Mouse (Mus musculus) heart, adult 2 months (tissue): ENCODE measurements around the gene Rnase1. TPM values are rescaled to one million over a fixed set of nuclear protein-coding genes. Genes with fewer than 3 reads are reported as not detected.

ENCODE experiments used
- DNase-seq, 2 experiments: peaks; one replicate each; pipeline ENCODE4 v3.0.0; 2021
- H3K27ac ChIP-seq: fragments of 200-600 bp; 2 replicates; pipeline ENCODE4 v1.8.1; 2022
- H3K27me3 ChIP-seq: fragments of 200-500 bp; 2 replicates; pipeline ENCODE4 v1.6.1; 2012; ENCODE audit warnings: mild to moderate bottlenecking, low read length, inconsistent platforms, mixed read lengths; ENCODE audit not compliant: control insufficient read depth, insufficient read depth
- H3K36me3 ChIP-seq: fragments of 200-500 bp; 2 replicates; pipeline ENCODE4 v1.6.1; 2012; ENCODE audit warnings: low read length, inconsistent platforms; ENCODE audit not compliant: control insufficient read depth, insufficient read depth
- H3K4me1 ChIP-seq: fragments of 200-500 bp; 2 replicates; pipeline ENCODE4 v1.6.1; 2011; ENCODE audit warnings: low read length; ENCODE audit not compliant: control insufficient read depth, insufficient read depth
- H3K4me3 ChIP-seq: fragments of 200-600 bp; 2 replicates; pipeline ENCODE4 v1.8.1; 2022
- H3K79me2 ChIP-seq: fragments of 200-500 bp; replicated peaks from 2 replicates; pipeline ENCODE4 v1.6.1; 2012; ENCODE audit warnings: mild to moderate bottlenecking, inconsistent platforms, low read length, moderate library complexity, mixed read lengths; ENCODE audit not compliant: control insufficient read depth, insufficient read depth
- H3K9ac ChIP-seq: fragments of 200-500 bp; 2 replicates; pipeline ENCODE4 v1.6.1; 2012; ENCODE audit warnings: low read depth, mild to moderate bottlenecking, control low read depth, inconsistent platforms, low read length, mixed read lengths
- CTCF ChIP-seq: fragments of 200-600 bp; IDR thresholded peaks from 2 replicates; pipeline ENCODE4 v1.8.1; 2022; ENCODE audit warnings: antibody characterized with exemption, mild to moderate bottlenecking, moderate library complexity
- EP300 ChIP-seq: fragments of 200-500 bp; IDR thresholded peaks from 2 replicates; pipeline ENCODE4 v1.6.1; 2011; ENCODE audit warnings: low read depth, low read length, control low read depth; ENCODE audit not compliant: insufficient read depth
- POLR2A ChIP-seq: fragments of 200-500 bp; IDR thresholded peaks from 2 replicates; pipeline ENCODE4 v1.6.1; 2011; ENCODE audit warnings: mild to moderate bottlenecking, low read depth, low read length, control low read depth; ENCODE audit not compliant: insufficient read depth
- WGBS: fragments of 180-500 bp; shearing (Covaris S2); methylation state at CpG from one replicate; pipeline ENCODE4 v1.1.7; 2018; 5-methylcytosine and 5-hydroxymethylcytosine counted together
- intact Hi-C: fragments of 180-260 bp; cut with DNase I; formaldehyde crosslinking; loops from one replicate; pipeline ENCODE4 v1.15.1; 2025
- polyA plus RNA-seq: library from polyadenylated mRNA; depleted of rRNA; stranded (reverse); fragments of >200 nt; gene quantifications from 2 replicates; pipeline ENCODE4 v1.2.3, GENCODE M21; 2012
- total RNA-seq, 2 experiments: library from RNA; stranded (reverse); gene quantifications; 2 replicates each; pipeline ENCODE4 v1.2.3; 2021

Rnase1 gene
- total and polyA plus RNA-seq, 3 experiments: 0.42 to 0.84 (median 0.76) TPM

GRCm38 (mm10) chr14:51145521-51145920 lies 1.1 kb downstream of the Rnase1 start:
- DNase-seq: no peak
- Histone ChIP-seq H3K4me3 (no peak overlapping the region), H3K27me3 (no peaks in the 10 kb centered on the region), H3K9ac (no peak overlapping the region), H3K79me2 (no peaks in the 10 kb centered on the region), H3K4me1 (peaks cover 1% of the 10 kb centered on the region; the same call in 1 of the 2 replicates), H3K27ac (no peak overlapping the region), H3K36me3 (peaks cover under 1% of the 10 kb centered on the region; the same call in 1 of the 2 replicates)
- 59% methylated on average over 6 of the region's 6 CpGs for WGBS
- TF ChIP-seq POLR2A (no peak), CTCF (no peak), EP300 (no peak)
- intact Hi-C loops: no loop called here

- 98% methylated on average over 4 of the region's 4 CpGs for WGBS
- intact Hi-C loops: no loop called here
- no peak overlapping the region; the same call in 1 of the 2 replicates for H3K27ac ChIP-seq
These were observed 2.1 kb downstream of the Rnase1 start for GRCm38 (mm10) chr14:51144451-51144850.

GRCm38 (mm10) chr14:51143937-51144336 lies 2.6 kb downstream of the Rnase1 start:
- WGBS: 43% methylated on average over 2 of the region's 2 CpGs
- Histone ChIP-seq H3K79me2 (no peaks in the 10 kb centered on the region), H3K27me3 (no peaks in the 10 kb centered on the region), H3K4me3 (no peak overlapping the region), H3K9ac (no peak overlapping the region), H3K27ac (peak overlapping the region; percentile 74), H3K4me1 (peaks cover 1% of the 10 kb centered on the region; the same call in 1 of the 2 replicates), H3K36me3 (peaks cover 4% of the 10 kb centered on the region)
- no peak for DNase-seq
- intact Hi-C loops: no loop called here
- TF ChIP-seq CTCF: no peak
- no peak for TF ChIP-seq POLR2A
- no peak for TF ChIP-seq EP300

More at GRCm38 (mm10) chr14:51144451-51144850, 2.1 kb downstream of the Rnase1 start:
- no peak for DNase-seq
- Histone ChIP-seq H3K9ac (no peak overlapping the region), H3K36me3 (peaks cover 4% of the 10 kb centered on the region), H3K27me3 (no peaks in the 10 kb centered on the region), H3K79me2 (no peaks in the 10 kb centered on the region), H3K4me3 (no peak overlapping the region), H3K4me1 (peaks cover 1% of the 10 kb centered on the region; the same call in 1 of the 2 replicates)
- TF ChIP-seq POLR2A: no peak
- TF ChIP-seq EP300: no peak
- no peak for TF ChIP-seq CTCF

GRCm38 (mm10) chr14:51143287-51143686 lies 3.3 kb downstream of the Rnase1 start:
- DNase-seq: peak in 1 of 2 experiments; percentile 25
- WGBS: 23% methylated on average over 4 of the region's 4 CpGs
- H3K27ac ChIP-seq: peak overlapping the region; percentile 74
- H3K4me1 ChIP-seq: peaks cover 1% of the 10 kb centered on the region; the same call in 1 of the 2 replicates
- no peak overlapping the region for H3K4me3 ChIP-seq
- H3K79me2 ChIP-seq: no peaks in the 10 kb centered on the region
- no peak overlapping the region for H3K9ac ChIP-seq
- H3K36me3 ChIP-seq: peaks cover 4% of the 10 kb centered on the region
- intact Hi-C loops: no loop called here
- H3K27me3 ChIP-seq: no peaks in the 10 kb centered on the region
- TF ChIP-seq EP300: no peak
- TF ChIP-seq CTCF: no peak
- no peak for TF ChIP-seq POLR2A

GRCm38 (mm10) chr14:51142568-51142967 lies 4.0 kb downstream of the Rnase1 start:
- intact Hi-C loops: no loop called here
- no peak for DNase-seq
- no peak for TF ChIP-seq POLR2A
- no peak for TF ChIP-seq EP300
- TF ChIP-seq CTCF: no peak

GRCm38 (mm10) chr14:51142119-51142518 lies 4.5 kb downstream of the Rnase1 start:
- Histone ChIP-seq H3K36me3 (peaks cover 4% of the 10 kb centered on the region), H3K27ac (no peak overlapping the region), H3K27me3 (no peaks in the 10 kb centered on the region), H3K9ac (no peak overlapping the region), H3K4me1 (peaks cover 1% of the 10 kb centered on the region; the same call in 1 of the 2 replicates), H3K4me3 (no peak overlapping the region), H3K79me2 (no peaks in the 10 kb centered on the region)
- WGBS: 89% methylated on average over 4 of the region's 4 CpGs
- no peak for DNase-seq
- TF ChIP-seq EP300: no peak
- no peak for TF ChIP-seq CTCF
- no peak for TF ChIP-seq POLR2A
- intact Hi-C loops: no loop called here

More at GRCm38 (mm10) chr14:51142568-51142967, 4.0 kb downstream of the Rnase1 start:
- peak overlapping the region; percentile 74 for H3K27ac ChIP-seq
- 67% methylated on average over 3 of the region's 3 CpGs for WGBS
- H3K4me1 ChIP-seq: peaks cover 1% of the 10 kb centered on the region; the same call in 1 of the 2 replicates
- H3K4me3 ChIP-seq: no peak overlapping the region
- peaks cover 4% of the 10 kb centered on the region for H3K36me3 ChIP-seq
- no peaks in the 10 kb centered on the region for H3K27me3 ChIP-seq
- H3K79me2 ChIP-seq: no peaks in the 10 kb centered on the region
- no peak overlapping the region for H3K9ac ChIP-seq
